Mouse (Mus musculus) liver, adult 2 months (tissue): ENCODE data around the gene Usp32. TPM values are rescaled to one million over a fixed set of nuclear protein-coding genes. Genes with fewer than 3 reads are reported as not detected.

ENCODE experiments used
- DNase-seq: peaks from one replicate; pipeline ENCODE4 v3.0.0-alpha.2; 2011; ENCODE audit warnings: low read depth, low spot score; ENCODE audit errors: extremely low read depth
- H3K27ac ChIP-seq: fragments of 200-500 bp; replicated peaks from 2 replicates; pipeline ENCODE4 v1.5.1; 2012; ENCODE audit warnings: low read depth, mild to moderate bottlenecking, control low read depth, inconsistent platforms, low read length; ENCODE audit not compliant: insufficient read depth
- H3K27me3 ChIP-seq: fragments of 200-500 bp; 2 replicates; pipeline ENCODE4 v1.6.1; 2012; ENCODE audit warnings: mild to moderate bottlenecking, moderate library complexity, low read length, inconsistent platforms; ENCODE audit not compliant: control insufficient read depth, insufficient read depth
- H3K36me3 ChIP-seq: fragments of 200-500 bp; 2 replicates; pipeline ENCODE4 v1.6.1; 2012; ENCODE audit warnings: low read length, inconsistent platforms; ENCODE audit not compliant: control insufficient read depth, insufficient read depth
- H3K4me1 ChIP-seq: fragments of 200-500 bp; 2 replicates; pipeline ENCODE4 v1.6.1; 2011; ENCODE audit warnings: low read length; ENCODE audit not compliant: control insufficient read depth, insufficient read depth
- H3K4me3 ChIP-seq: fragments of 200-500 bp; 2 replicates; pipeline ENCODE4 v1.5.1; 2011; ENCODE audit warnings: low read depth, mild to moderate bottlenecking, control low read depth, low read length, moderate library complexity; ENCODE audit not compliant: insufficient read depth
- H3K79me2 ChIP-seq: fragments of 200-500 bp; 2 replicates; pipeline ENCODE4 v1.6.1; 2012; ENCODE audit warnings: inconsistent platforms, mild to moderate bottlenecking, low read length, moderate library complexity; ENCODE audit not compliant: control insufficient read depth, insufficient read depth
- H3K9ac ChIP-seq: fragments of 200-500 bp; 2 replicates; pipeline ENCODE4 v1.6.1; 2012; ENCODE audit warnings: low read depth, mild to moderate bottlenecking, control low read depth, inconsistent platforms, low read length
- CTCF ChIP-seq: fragments of 200-500 bp; IDR thresholded peaks from 2 replicates; pipeline ENCODE4 v1.5.1; 2011; ENCODE audit warnings: low read depth, low read length, control low read depth
- POLR2A ChIP-seq: fragments of 200-500 bp; IDR thresholded peaks from 2 replicates; pipeline ENCODE4 v1.6.1; 2011; ENCODE audit warnings: low read length, control low read depth; ENCODE audit not compliant: insufficient read depth; ENCODE audit errors: extremely low read depth
- WGBS: fragments of 180-500 bp; shearing (Covaris S2); methylation state at CpG from one replicate; pipeline ENCODE4 v1.1.7; 2018; 5-methylcytosine and 5-hydroxymethylcytosine counted together
- polyA plus RNA-seq: library from polyadenylated mRNA; depleted of rRNA; stranded (reverse); fragments of >200 nt; gene quantifications from 2 replicates; pipeline ENCODE4 v1.2.3, GENCODE M21; 2012
- total RNA-seq: library from RNA; depleted of rRNA; stranded (reverse); fragments of >200 nt; gene quantifications from 2 replicates; pipeline ENCODE4 v1.2.3, GENCODE M21; 2014

Gene Usp32
- total and polyA plus RNA-seq, 2 experiments, result 3.2 to 28.7 TPM

GRCm38 (mm10) chr11:85128883-85129282 lies 11.1 kb downstream of the Usp32 start:
- TF ChIP-seq CTCF, result no peak
- no peak for TF ChIP-seq POLR2A
- WGBS, result 97% methylated on average over 1 of the region's 1 CpGs
- Histone ChIP-seq H3K36me3 (no peaks in the 10 kb centered on the region), H3K4me3 (no peak overlapping the region), H3K9ac (no peak overlapping the region), H3K27me3 (no peaks in the 10 kb centered on the region), H3K27ac (no peak overlapping the region), H3K79me2 (peaks cover 9% of the 10 kb centered on the region; the same call in 1 of the 2 replicates), H3K4me1 (peaks cover 11% of the 10 kb centered on the region)
- no peak for DNase-seq

- no peak overlapping the region for H3K27ac ChIP-seq
- no peak overlapping the region for H3K4me3 ChIP-seq
- WGBS, result 69% methylated on average over 2 of the region's 2 CpGs
- TF ChIP-seq CTCF (no peak), POLR2A (no peak)
- no peaks in the 10 kb centered on the region for H3K36me3 ChIP-seq
- peaks cover 15% of the 10 kb centered on the region; the same call in 1 of the 2 replicates for H3K79me2 ChIP-seq
- H3K27me3 ChIP-seq, result no peaks in the 10 kb centered on the region
- DNase-seq, result peak; percentile 27
- H3K9ac ChIP-seq, result no peak overlapping the region
- H3K4me1 ChIP-seq, result peaks cover 5% of the 10 kb centered on the region
Observed at GRCm38 (mm10) chr11:85126257-85127102, 13.5 kb downstream of the Usp32 start.

- Histone ChIP-seq H3K27ac (no peak overlapping the region), H3K4me1 (peaks cover 4% of the 10 kb centered on the region; the same call in 1 of the 2 replicates), H3K9ac (no peak overlapping the region), H3K4me3 (no peak overlapping the region), H3K36me3 (no peaks in the 10 kb centered on the region), H3K79me2 (peaks cover 8% of the 10 kb centered on the region; the same call in 1 of the 2 replicates), H3K27me3 (no peaks in the 10 kb centered on the region)
- 82% methylated on average over 3 of the region's 3 CpGs for WGBS
- TF ChIP-seq POLR2A, result no peak
- TF ChIP-seq CTCF, result no peak
- no peak for DNase-seq
Observed at GRCm38 (mm10) chr11:85123267-85123992, 16.5 kb downstream of the Usp32 start.

- no peak for TF ChIP-seq POLR2A
- Histone ChIP-seq H3K4me1 (peaks cover 4% of the 10 kb centered on the region; the same call in 1 of the 2 replicates), H3K9ac (no peak overlapping the region), H3K27ac (no peak overlapping the region), H3K27me3 (no peaks in the 10 kb centered on the region), H3K36me3 (no peaks in the 10 kb centered on the region), H3K4me3 (no peak overlapping the region), H3K79me2 (peaks cover 6% of the 10 kb centered on the region; the same call in 1 of the 2 replicates)
- 82% methylated on average over 1 of the region's 1 CpGs for WGBS
- DNase-seq, result no peak
Observed at GRCm38 (mm10) chr11:85122073-85122472, 17.9 kb downstream of the Usp32 start.

- H3K27me3 ChIP-seq, result no peaks in the 10 kb centered on the region
- no peak overlapping the region for H3K27ac ChIP-seq
- peaks cover 2% of the 10 kb centered on the region; the same call in 1 of the 2 replicates for H3K79me2 ChIP-seq
- DNase-seq, result no peak
- TF ChIP-seq POLR2A, result no peak
- no peak for TF ChIP-seq CTCF
- H3K36me3 ChIP-seq, result no peaks in the 10 kb centered on the region
- H3K4me3 ChIP-seq, result no peak overlapping the region
- H3K9ac ChIP-seq, result no peak overlapping the region
- H3K4me1 ChIP-seq, result no peaks in the 10 kb centered on the region
Observed at GRCm38 (mm10) chr11:85117160-85117559, 22.8 kb downstream of the Usp32 start.
